Mouse (Mus musculus): Measurements from ENCODE around the gene Cog8. TPM values are rescaled to one million over a fixed set of nuclear protein-coding genes. Genes with fewer than 3 reads are reported as not detected.
"Not testable (repeated sequence)": the region's sequence is repeated elsewhere in the genome, so short reads cannot be mapped to it uniquely, and the experiment has no call there.

The Cog8 gene
- polyA plus RNA-seq, 1 experiment: 18.7 TPM

DNA sequence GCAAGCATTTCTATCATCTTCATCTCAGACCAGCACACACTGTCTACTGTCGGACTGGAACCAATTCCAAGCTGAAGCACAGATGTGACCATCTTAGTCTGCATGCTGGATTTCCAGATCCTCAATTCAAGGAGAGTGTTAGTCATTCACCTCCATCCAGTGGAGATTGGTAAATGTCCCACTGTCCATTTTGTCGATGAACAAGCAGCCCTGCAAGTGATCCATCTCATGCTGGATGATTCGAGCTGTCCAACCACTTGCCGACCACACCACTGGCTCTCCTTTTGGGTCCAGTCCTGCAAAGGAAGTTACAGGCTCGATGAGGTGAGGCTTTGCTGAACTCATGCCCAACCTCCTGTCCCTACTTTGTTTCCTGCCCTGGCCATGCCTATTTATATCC, 9.5 kb downstream of the Cog8 start:
- Histone ChIP-seq H3K27ac (ENCODE audit: insufficient read depth, low read depth, low read length) (no peak overlapping the region), H3K36me3 (ENCODE audit: control insufficient read depth, insufficient read depth, low read length) (peaks cover 56% of the 10 kb centered on the region), H3K27me3 (ENCODE audit: control insufficient read depth, insufficient read depth, low read length) (no peaks in the 10 kb centered on the region), H3K4me3 (ENCODE audit: low read depth, low read length) (no peak overlapping the region), H3K4me1 (ENCODE audit: control insufficient read depth, insufficient read depth, insufficient read length, low read length) (no peaks in the 10 kb centered on the region)
- WGBS: 76% methylated on average over 5 of the region's 5 CpGs
- no peak for TF ChIP-seq POLR2A (IDR thresholded peaks at IDR 0.05; ENCODE audit: low read depth, low read length)
- TF ChIP-seq CTCF (IDR thresholded peaks at IDR 0.05; ENCODE audit: extremely low read depth, insufficient read length, insufficient replicate concordance, low read depth, low read length): no peak

DNA sequence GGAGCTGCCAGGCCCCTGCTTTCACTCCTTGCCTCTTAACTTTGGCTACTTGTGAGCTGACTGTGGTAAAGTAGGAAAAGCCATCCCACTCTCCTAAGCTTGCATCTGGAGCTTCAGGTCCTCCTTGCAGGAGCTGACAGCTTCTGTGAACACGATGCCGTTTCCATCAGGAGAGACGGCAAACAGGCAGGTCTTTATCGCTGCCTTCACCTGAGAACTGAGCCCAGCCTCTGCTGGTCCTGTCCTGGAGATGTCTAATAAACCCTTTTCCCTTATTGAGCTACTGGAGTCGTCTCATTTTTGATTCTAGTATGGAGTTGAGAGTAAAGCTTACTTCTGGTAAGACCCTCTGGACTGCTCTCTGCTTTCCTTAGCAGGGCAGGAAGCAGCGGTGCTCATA, 11.0 kb downstream of the Cog8 start:
- H3K27me3 ChIP-seq (ENCODE audit: control insufficient read depth, insufficient read depth, low read length): no peaks in the 10 kb centered on the region
- no peak overlapping the region for H3K4me3 ChIP-seq (ENCODE audit: low read depth, low read length)
- TF ChIP-seq POLR2A (IDR thresholded peaks at IDR 0.05; ENCODE audit: low read depth, low read length): no peak
- WGBS: 84% methylated on average over 6 of the region's 6 CpGs
- no peak overlapping the region for H3K27ac ChIP-seq (ENCODE audit: insufficient read depth, low read depth, low read length)
- no peaks in the 10 kb centered on the region for H3K4me1 ChIP-seq (ENCODE audit: control insufficient read depth, insufficient read depth, insufficient read length, low read length)
- H3K36me3 ChIP-seq (ENCODE audit: control insufficient read depth, insufficient read depth, low read length): peaks cover 56% of the 10 kb centered on the region

DNA sequence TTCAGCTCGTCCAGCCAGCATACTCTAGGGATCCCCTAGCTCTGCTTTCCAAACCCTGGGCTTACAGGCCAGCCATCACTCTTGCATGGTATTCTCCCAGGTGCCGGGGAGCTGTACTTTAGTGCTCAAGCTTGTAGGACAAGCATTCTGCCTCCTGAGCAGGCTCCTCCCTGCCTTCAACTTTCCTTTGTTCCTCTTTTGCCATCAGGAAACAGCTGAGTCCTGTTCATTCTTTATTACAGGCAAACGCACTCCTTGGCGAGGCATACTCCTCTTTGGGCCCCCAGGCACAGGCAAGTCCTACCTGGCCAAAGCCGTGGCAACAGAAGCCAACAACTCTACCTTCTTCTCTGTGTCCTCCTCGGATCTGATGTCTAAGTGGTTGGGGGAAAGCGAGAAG, 15.9 kb downstream of the Cog8 start:
- 75% methylated on average over 7 of the region's 7 CpGs for WGBS
- Histone ChIP-seq H3K36me3 (ENCODE audit: control insufficient read depth, insufficient read depth, low read length) (peaks cover 69% of the 10 kb centered on the region), H3K4me1 (ENCODE audit: control insufficient read depth, insufficient read depth, insufficient read length, low read length) (no peaks in the 10 kb centered on the region), H3K27me3 (ENCODE audit: control insufficient read depth, insufficient read depth, low read length) (no peaks in the 10 kb centered on the region), H3K27ac (ENCODE audit: insufficient read depth, low read depth, low read length) (no peak overlapping the region), H3K4me3 (ENCODE audit: low read depth, low read length) (no peak overlapping the region)
- TF ChIP-seq CTCF (IDR thresholded peaks at IDR 0.05; ENCODE audit: extremely low read depth, insufficient read length, insufficient replicate concordance, low read depth, low read length) (no peak), POLR2A (IDR thresholded peaks at IDR 0.05; ENCODE audit: low read depth, low read length) (no peak)

DNA sequence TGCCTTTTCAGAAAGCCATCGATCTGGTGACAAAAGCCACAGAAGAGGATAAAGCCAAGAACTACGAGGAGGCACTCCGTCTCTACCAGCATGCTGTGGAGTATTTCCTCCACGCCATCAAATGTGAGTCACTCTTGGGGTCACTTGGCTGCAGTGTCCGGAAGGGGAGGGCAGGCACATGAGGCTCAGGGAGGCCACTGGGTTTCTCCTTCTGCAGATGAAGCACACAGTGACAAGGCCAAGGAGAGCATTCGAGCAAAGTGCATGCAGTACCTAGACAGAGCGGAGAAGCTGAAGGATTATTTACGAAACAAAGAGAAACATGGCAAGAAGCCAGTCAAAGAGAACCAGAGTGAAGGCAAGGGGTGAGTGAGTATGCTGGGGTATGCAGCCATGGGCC, 19.9 kb downstream of the Cog8 start:
- H3K27me3 ChIP-seq (ENCODE audit: control insufficient read depth, insufficient read depth, low read length): no peaks in the 10 kb centered on the region

DNA sequence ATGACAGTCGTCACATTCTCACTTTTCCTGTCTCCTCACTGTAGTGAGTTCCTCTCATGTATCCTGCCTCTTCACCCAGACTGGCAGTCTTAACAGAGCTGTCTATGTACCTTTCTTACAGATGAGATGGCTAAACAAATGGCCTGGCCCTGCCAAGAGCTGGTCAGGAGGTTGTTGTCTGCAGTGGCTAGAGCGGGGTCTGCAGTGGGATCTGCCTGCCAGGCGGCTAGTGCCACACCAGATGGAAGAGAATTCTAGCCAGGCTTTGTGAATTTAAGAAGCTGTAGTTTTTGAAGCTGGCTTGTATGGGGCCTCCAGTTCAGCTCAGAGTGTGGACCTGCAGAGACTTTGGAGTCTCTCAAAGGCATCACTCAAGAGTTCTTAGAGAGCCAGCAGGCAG, 20.8 kb downstream of the Cog8 start:
- Histone ChIP-seq H3K27ac (ENCODE audit: insufficient read depth, low read depth, low read length) (no peak overlapping the region), H3K36me3 (ENCODE audit: control insufficient read depth, insufficient read depth, low read length) (peaks cover 23% of the 10 kb centered on the region), H3K27me3 (ENCODE audit: control insufficient read depth, insufficient read depth, low read length) (no peaks in the 10 kb centered on the region), H3K4me3 (ENCODE audit: low read depth, low read length) (no peak overlapping the region), H3K4me1 (ENCODE audit: control insufficient read depth, insufficient read depth, insufficient read length, low read length) (peaks cover 2% of the 10 kb centered on the region)
- no peak for TF ChIP-seq CTCF (IDR thresholded peaks at IDR 0.05; ENCODE audit: extremely low read depth, insufficient read length, insufficient replicate concordance, low read depth, low read length)
- TF ChIP-seq POLR2A (IDR thresholded peaks at IDR 0.05; ENCODE audit: low read depth, low read length): no peak
- 95% methylated on average over 3 of the region's 3 CpGs for WGBS

More for the DNA sequence above, 19.9 kb downstream of the Cog8 start:
- H3K4me1 ChIP-seq (ENCODE audit: control insufficient read depth, insufficient read depth, insufficient read length, low read length): peaks cover 2% of the 10 kb centered on the region; the same call in 1 of the 2 replicates
- no peak overlapping the region for H3K4me3 ChIP-seq (ENCODE audit: low read depth, low read length)
- TF ChIP-seq CTCF (IDR thresholded peaks at IDR 0.05; ENCODE audit: extremely low read depth, insufficient read length, insufficient replicate concordance, low read depth, low read length) (no peak), POLR2A (IDR thresholded peaks at IDR 0.05; ENCODE audit: low read depth, low read length) (no peak)
- WGBS: 70% methylated on average over 8 of the region's 8 CpGs
- H3K36me3 ChIP-seq (ENCODE audit: control insufficient read depth, insufficient read depth, low read length): peaks cover 30% of the 10 kb centered on the region
- H3K27ac ChIP-seq (ENCODE audit: insufficient read depth, low read depth, low read length): no peak overlapping the region

DNA sequence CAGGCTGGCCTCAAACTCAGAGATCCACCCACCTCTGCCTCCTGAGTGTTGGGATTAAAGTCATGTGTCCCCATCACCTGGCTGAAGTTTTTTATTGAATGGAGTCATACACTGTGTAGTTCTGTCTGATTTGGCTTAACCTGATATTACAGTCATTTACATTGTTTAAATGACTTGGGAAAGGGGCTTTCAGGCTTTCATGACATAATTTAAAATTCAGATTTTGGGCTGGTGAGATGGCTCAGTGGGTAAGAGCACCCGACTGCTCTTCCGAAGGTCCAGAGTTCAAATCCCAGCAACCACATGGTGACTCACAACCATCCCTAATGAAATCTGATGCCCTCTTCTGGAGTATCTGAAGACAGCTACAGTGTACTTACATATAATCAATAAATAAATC, 22.9 kb downstream of the Cog8 start:
- not testable (repeated sequence) for H3K4me3 ChIP-seq (ENCODE audit: low read depth, low read length); H3K4me1 ChIP-seq (ENCODE audit: control insufficient read depth, insufficient read depth, insufficient read length, low read length); H3K27ac ChIP-seq (ENCODE audit: insufficient read depth, low read depth, low read length); H3K27me3 ChIP-seq (ENCODE audit: control insufficient read depth, insufficient read depth, low read length); H3K36me3 ChIP-seq (ENCODE audit: control insufficient read depth, insufficient read depth, low read length)
- 74% methylated on average over 2 of the region's 2 CpGs for WGBS

DNA sequence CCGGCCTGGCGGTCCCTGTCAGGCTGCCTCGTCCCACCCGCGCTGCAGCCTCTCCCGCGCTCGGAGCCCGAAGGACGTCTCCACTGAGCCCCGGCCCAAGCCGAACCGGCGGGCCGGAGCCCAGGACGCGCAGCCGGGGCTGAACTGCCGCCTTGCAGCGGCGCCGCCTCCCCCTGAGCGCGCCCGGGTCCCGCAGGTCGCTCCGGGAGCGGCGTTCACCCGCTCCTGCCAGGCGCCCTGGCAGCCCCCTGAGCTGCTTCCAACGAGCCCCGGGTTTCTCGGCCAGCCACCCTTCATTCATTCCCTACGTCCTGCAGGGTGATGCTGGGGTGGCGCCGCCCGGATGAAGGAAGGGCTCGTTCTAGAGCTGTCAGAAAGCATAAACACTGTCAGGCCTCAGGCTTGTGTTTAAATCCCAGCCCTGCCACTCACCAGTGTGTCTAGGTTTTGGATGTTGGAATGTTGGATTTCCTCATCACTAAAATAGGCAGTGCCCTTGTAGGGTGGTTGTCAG, 24.9 kb downstream of the Cog8 start:
- Histone ChIP-seq H3K4me3 (ENCODE audit: low read depth, low read length) (peak overlapping the region; percentile 95), H3K36me3 (ENCODE audit: control insufficient read depth, insufficient read depth, low read length) (peaks cover 2% of the 10 kb centered on the region), H3K27ac (ENCODE audit: insufficient read depth, low read depth, low read length) (peak overlapping the region; percentile 17), H3K4me1 (ENCODE audit: control insufficient read depth, insufficient read depth, insufficient read length, low read length) (peaks cover 2% of the 10 kb centered on the region), H3K27me3 (ENCODE audit: control insufficient read depth, insufficient read depth, low read length) (no peaks in the 10 kb centered on the region)
- WGBS: under 1% methylated on average over 40 of the region's 40 CpGs
- TF ChIP-seq POLR2A (IDR thresholded peaks at IDR 0.05; ENCODE audit: low read depth, low read length): no peak
- no peak for TF ChIP-seq CTCF (IDR thresholded peaks at IDR 0.05; ENCODE audit: extremely low read depth, insufficient read length, insufficient replicate concordance, low read depth, low read length)
